Mouse (Mus musculus): ENCODE results near the gene Gm5269.

DNA sequence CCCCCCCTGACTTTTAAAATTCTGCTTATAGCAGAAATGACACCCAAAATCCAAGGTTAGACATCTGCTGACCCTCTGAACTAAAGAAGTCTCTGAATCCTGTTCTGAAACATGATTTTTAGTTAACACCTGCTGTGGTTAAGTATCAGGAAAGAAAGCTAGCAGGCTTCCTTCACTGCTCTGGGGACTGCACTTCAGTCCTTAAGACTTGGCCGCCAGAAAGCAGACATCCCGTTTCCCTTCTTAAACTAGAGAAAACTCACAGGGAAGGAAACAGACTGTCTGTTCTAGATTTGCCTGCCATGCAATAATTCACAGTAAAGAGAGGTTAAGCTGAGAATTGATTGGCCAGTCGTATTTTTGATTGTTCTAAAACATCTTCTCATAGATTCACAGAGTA is 26.1 kb upstream of the Gm5269 start:
- TF ChIP-seq EP300 (IDR thresholded peaks at IDR 0.05; ENCODE audit: low read length), result no peak
- TF ChIP-seq PAX5 (IDR thresholded peaks at IDR 0.05; ENCODE audit: low read length), result no peak
- TF ChIP-seq ZKSCAN1 (IDR thresholded peaks at IDR 0.05; ENCODE audit: borderline replicate concordance, low read depth, low read length), result no peak
- no peak for TF ChIP-seq CTCF (conservative IDR thresholded peaks at IDR 0.05 in 1 of 2, IDR thresholded peaks at IDR 0.05 in 1 of 2; ENCODE audit: low read depth in 2 of 2, low read length in 2 of 2)
- TF ChIP-seq ZNF384 (IDR thresholded peaks at IDR 0.05; ENCODE audit: low read depth, low read length), result no peak
- no peak for TF ChIP-seq POLR2A (IDR thresholded peaks at IDR 0.05; ENCODE audit: low read depth, low read length)
- no peak for TF ChIP-seq HCFC1 (IDR thresholded peaks at IDR 0.05; ENCODE audit: low read depth, low read length)

Measured in CH12.LX (cell line).